Mouse (Mus musculus): ENCODE data around the gene Padi2. TPM values are rescaled to one million over a fixed set of nuclear protein-coding genes. Genes with fewer than 3 reads are reported as not detected.
A peak's percentile ranks its signal among the peaks of the same experiment; 100 is the strongest.

Padi2 gene
- total and polyA plus RNA-seq, 3 experiments: 0.04 TPM; not detected in 2

- Histone ChIP-seq H3K27ac (ENCODE audit: insufficient read depth, low read depth) (peak overlapping the region; percentile 74), H3K4me1 (ENCODE audit: control insufficient read depth in 1 of 2, insufficient read depth in 2 of 2) (peaks cover 13 to 36% of the 10 kb centered on the region in 2 experiments), H3K4me2 (ENCODE audit: insufficient read depth, low read depth, poor library complexity, severe bottlenecking) (peak overlapping the region; percentile 35; the same call in 1 of the 2 replicates), H3K79me2 (replicated peaks; ENCODE audit: control insufficient read depth, extremely low read depth, insufficient read depth, poor library complexity, severe bottlenecking) (peaks cover 5% of the 10 kb centered on the region; the same call in 1 of the 2 replicates), H3K4me3 (replicated peaks in 1 of 3; ENCODE audit: low read depth in 2 of 3, low read length in 2 of 3, poor library complexity in 1 of 3) (no peak overlapping the region), H3K9me3 (replicated peaks; ENCODE audit: low read length) (peaks cover 23% of the 10 kb centered on the region), H3K27me3 (replicated peaks) (peaks cover 3% of the 10 kb centered on the region), H3K9ac (ENCODE audit: insufficient read depth, low read depth) (no peak overlapping the region), H3K36me3 (replicated peaks in 1 of 2; ENCODE audit: control insufficient read depth in 1 of 2, insufficient read depth in 1 of 2, low read length in 1 of 2) (peaks cover 17 to 33% of the 10 kb centered on the region in 2 experiments)
- dilution Hi-C loops (cut with MboI; ENCODE audit: extremely low pct_ligation_motif_present, extremely low pct_unique_long_range_greater_than_20kb, low sequenced_read_pairs): no loop called here
- TF ChIP-seq GABPA (IDR thresholded peaks at IDR 0.05; ENCODE audit: insufficient replicate concordance, low read depth, low read length): no peak
- TF ChIP-seq USF1 (IDR thresholded peaks at IDR 0.05; ENCODE audit: low read depth, low read length): no peak
- no peak for TF ChIP-seq BHLHE40 (IDR thresholded peaks at IDR 0.05; ENCODE audit: low read depth, low read length)
- no peak for TF ChIP-seq HCFC1 (IDR thresholded peaks at IDR 0.05; ENCODE audit: low read depth, low read length)
- no peak for TF ChIP-seq PAX5 (IDR thresholded peaks at IDR 0.05; ENCODE audit: low read length)
- no peak for TF ChIP-seq ZNF384 (IDR thresholded peaks at IDR 0.05; ENCODE audit: low read depth, low read length)
- no peak for TF ChIP-seq SMC3 (IDR thresholded peaks at IDR 0.05; ENCODE audit: low read depth, low read length)
- TF ChIP-seq NELFE (IDR thresholded peaks at IDR 0.05; ENCODE audit: low read depth, low read length): no peak
- no peak for TF ChIP-seq POLR2A (IDR thresholded peaks at IDR 0.05; ENCODE audit: low read depth, low read length)
- no peak for TF ChIP-seq ZMIZ1 (IDR thresholded peaks at IDR 0.05; ENCODE audit: low read depth, low read length)
- no peak for TF ChIP-seq USF2 (conservative IDR thresholded peaks at IDR 0.05; ENCODE audit: low read depth, low read length)
- TF ChIP-seq CHD2 (IDR thresholded peaks at IDR 0.05; ENCODE audit: low read length): no peak
- no peak for TF ChIP-seq RCOR1 (conservative IDR thresholded peaks at IDR 0.05; ENCODE audit: low read depth, low read length)
- TF ChIP-seq MAFK (IDR thresholded peaks at IDR 0.05; ENCODE audit: insufficient replicate concordance, low read length): no peak
- no peak for TF ChIP-seq UBTF (IDR thresholded peaks at IDR 0.05; ENCODE audit: low read depth, low read length)
- TF ChIP-seq KAT2A (IDR thresholded peaks at IDR 0.05; ENCODE audit: insufficient replicate concordance, low read length): no peak
- no peak for TF ChIP-seq TCF12 (IDR thresholded peaks at IDR 0.05; ENCODE audit: low read depth, low read length)
- DNase-seq (ENCODE audit: extremely low read depth): no peak
- in situ Hi-C loops (cut with MboI; ENCODE audit: low pct_ligation_motif_present, low pct_unique_long_range_greater_than_20kb, low sequenced_read_pairs): no loop called here
Measured at GRCm38 (mm10) chr4:140982808-140983207, 76.7 kb downstream of the Padi2 start.

- Histone ChIP-seq H3K4me1 (ENCODE audit: control insufficient read depth in 1 of 2, insufficient read depth in 2 of 2) (peaks cover 13 to 40% of the 10 kb centered on the region in 2 experiments), H3K79me2 (replicated peaks; ENCODE audit: control insufficient read depth, extremely low read depth, insufficient read depth, poor library complexity, severe bottlenecking) (peaks cover 5% of the 10 kb centered on the region; the same call in 1 of the 2 replicates), H3K9me3 (replicated peaks; ENCODE audit: low read length) (peaks cover 23% of the 10 kb centered on the region), H3K4me3 (replicated peaks in 1 of 3; ENCODE audit: low read depth in 2 of 3, low read length in 2 of 3, poor library complexity in 1 of 3) (peak overlapping the region in 1 of 3 experiments; percentile 9), H3K9ac (ENCODE audit: insufficient read depth, low read depth) (no peak overlapping the region), H3K27ac (ENCODE audit: insufficient read depth, low read depth) (peak overlapping the region; percentile 74), H3K36me3 (replicated peaks in 1 of 2; ENCODE audit: control insufficient read depth in 1 of 2, insufficient read depth in 1 of 2, low read length in 1 of 2) (peaks cover 13 to 27% of the 10 kb centered on the region in 2 experiments), H3K27me3 (replicated peaks) (peaks cover 3% of the 10 kb centered on the region), H3K4me2 (ENCODE audit: insufficient read depth, low read depth, poor library complexity, severe bottlenecking) (peak overlapping the region; percentile 1; the same call in 1 of the 2 replicates)
- dilution Hi-C loops (cut with MboI; ENCODE audit: extremely low pct_ligation_motif_present, extremely low pct_unique_long_range_greater_than_20kb, low sequenced_read_pairs): no loop called here
- DNase-seq (ENCODE audit: extremely low read depth): peak; percentile 95
- in situ Hi-C loops (cut with MboI; ENCODE audit: low pct_ligation_motif_present, low pct_unique_long_range_greater_than_20kb, low sequenced_read_pairs): no loop called here
- TF ChIP-seq CHD2 (IDR thresholded peaks at IDR 0.05; ENCODE audit: low read length): peak; percentile 68; the same call in 1 of the 2 replicates
- no peak for TF ChIP-seq POLR2AphosphoS2 (IDR thresholded peaks at IDR 0.05; ENCODE audit: low read depth, low read length)
- TF ChIP-seq POLR2A (IDR thresholded peaks at IDR 0.05; ENCODE audit: low read depth, low read length): no peak
- no peak for TF ChIP-seq USF2 (conservative IDR thresholded peaks at IDR 0.05; ENCODE audit: low read depth, low read length)
- TF ChIP-seq EP300 (IDR thresholded peaks at IDR 0.05; ENCODE audit: low read length): peak; percentile 92
- TF ChIP-seq USF1 (IDR thresholded peaks at IDR 0.05; ENCODE audit: low read depth, low read length): peak; percentile 27
- TF ChIP-seq RAD21 (IDR thresholded peaks at IDR 0.05; ENCODE audit: low read depth, low read length): no peak
- peak; percentile 91 for TF ChIP-seq IRF4 (IDR thresholded peaks at IDR 0.05; ENCODE audit: low read depth, low read length)
- no peak; the same call in 1 of the 2 replicates for TF ChIP-seq NELFE (IDR thresholded peaks at IDR 0.05; ENCODE audit: low read depth, low read length)
- peak; percentile 88 for TF ChIP-seq MEF2A (IDR thresholded peaks at IDR 0.05; ENCODE audit: borderline replicate concordance, low read depth, low read length)
- TF ChIP-seq E2F4 (IDR thresholded peaks at IDR 0.05; ENCODE audit: insufficient replicate concordance, low read depth, low read length): no peak
- TF ChIP-seq MAX (IDR thresholded peaks at IDR 0.05; ENCODE audit: low read length): peak; percentile 61
- TF ChIP-seq TBP (conservative IDR thresholded peaks at IDR 0.05; ENCODE audit: low read depth, low read length): 0 out of 2 replicates have a peak, but pooled peaks have one; percentile 33
- no peak for TF ChIP-seq CHD1 (IDR thresholded peaks at IDR 0.05; ENCODE audit: low read depth, low read length)
- no peak for TF ChIP-seq ZC3H11A (IDR thresholded peaks at IDR 0.05; ENCODE audit: low read depth, low read length)
- TF ChIP-seq NRF1 (IDR thresholded peaks at IDR 0.05; ENCODE audit: low read depth, low read length): peak; percentile 27; the same call in 1 of the 2 replicates
- peak; percentile 67; the same call in 1 of the 2 replicates for TF ChIP-seq MXI1 (IDR thresholded peaks at IDR 0.05; ENCODE audit: low read depth, low read length)
- TF ChIP-seq HCFC1 (IDR thresholded peaks at IDR 0.05; ENCODE audit: low read depth, low read length): no peak; the same call in 1 of the 2 replicates
- TF ChIP-seq GABPA (IDR thresholded peaks at IDR 0.05; ENCODE audit: insufficient replicate concordance, low read depth, low read length): no peak
- TF ChIP-seq JUND (conservative IDR thresholded peaks at IDR 0.05; ENCODE audit: low read depth, low read length): no peak
- TF ChIP-seq MAFK (IDR thresholded peaks at IDR 0.05; ENCODE audit: insufficient replicate concordance, low read length): 0 out of 2 replicates have a peak, but pooled peaks have one; percentile 52
- peak; percentile 87 for TF ChIP-seq RCOR1 (conservative IDR thresholded peaks at IDR 0.05; ENCODE audit: low read depth, low read length)
- TF ChIP-seq ZMIZ1 (IDR thresholded peaks at IDR 0.05; ENCODE audit: low read depth, low read length): no peak
- TF ChIP-seq SMC3 (IDR thresholded peaks at IDR 0.05; ENCODE audit: low read depth, low read length): no peak
Measured at GRCm38 (mm10) chr4:140983442-140983841, 77.3 kb downstream of the Padi2 start.

Measured in CH12.LX (cell line).